Mouse (Mus musculus) hindbrain, embryonic 15.5 days (tissue): ENCODE results near the gene Alg11. TPM values are rescaled to one million over a fixed set of nuclear protein-coding genes. Genes with fewer than 3 reads are reported as not detected.

ENCODE experiments used
- ATAC-seq: fragments of 200-750 bp; cut with Nextera tagmentation; 2 replicates; pipeline ENCODE4 v1.8.0; 2017; ENCODE audit warnings: low read depth, moderate number of reproducible peaks, moderate TSS enrichment; ENCODE audit not compliant: low FRiP score
- H3K27ac ChIP-seq: fragments of 300-500 bp; sonication (generic); replicated peaks from 2 replicates; pipeline ENCODE4 v1.5.1; 2015; ENCODE audit warnings: mild to moderate bottlenecking, inconsistent platforms
- H3K27me3 ChIP-seq: fragments of 300-500 bp; sonication (generic); 2 replicates; pipeline ENCODE4 v1.6.1; 2015; ENCODE audit warnings: control low read depth, inconsistent platforms
- H3K36me3 ChIP-seq: fragments of 300-500 bp; sonication (generic); 2 replicates; pipeline ENCODE4 v1.6.1; 2015; ENCODE audit warnings: control low read depth, inconsistent platforms
- H3K4me1 ChIP-seq: fragments of 300-500 bp; sonication (generic); replicated peaks from 2 replicates; pipeline ENCODE4 v1.6.1; 2015; ENCODE audit warnings: control low read depth, inconsistent platforms
- H3K4me2 ChIP-seq: fragments of 300-500 bp; sonication (generic); 2 replicates; pipeline ENCODE4 v1.6.1; 2015; ENCODE audit warnings: moderate library complexity, mild to moderate bottlenecking, inconsistent platforms
- H3K4me3 ChIP-seq: fragments of 300-500 bp; sonication (generic); 2 replicates; pipeline ENCODE4 v1.5.1; 2015; ENCODE audit warnings: mild to moderate bottlenecking, inconsistent platforms
- H3K9ac ChIP-seq: fragments of 300-500 bp; sonication (generic); 2 replicates; pipeline ENCODE4 v1.6.1; 2015; ENCODE audit warnings: inconsistent platforms
- H3K9me3 ChIP-seq: fragments of 300-500 bp; sonication (generic); 2 replicates; pipeline ENCODE4 v1.6.1; 2016; ENCODE audit warnings: control low read depth, inconsistent platforms
- WGBS: fragments of 180-500 bp; shearing (Covaris S2); methylation state at CpG from one replicate; pipeline ENCODE4 v1.1.7; 2015; 5-methylcytosine and 5-hydroxymethylcytosine counted together
- polyA plus RNA-seq: library from polyadenylated mRNA; unstranded; fragments of >200 nt; fragmentation: Nextera tagmentation; extraction: Ambion mirVana; gene quantifications from 2 replicates; pipeline ENCODE4 v1.2.1, GENCODE M21; 2015

Gene Alg11
- polyA plus RNA-seq, result 37.9 and 40.9 TPM in 2 replicates

DNA sequence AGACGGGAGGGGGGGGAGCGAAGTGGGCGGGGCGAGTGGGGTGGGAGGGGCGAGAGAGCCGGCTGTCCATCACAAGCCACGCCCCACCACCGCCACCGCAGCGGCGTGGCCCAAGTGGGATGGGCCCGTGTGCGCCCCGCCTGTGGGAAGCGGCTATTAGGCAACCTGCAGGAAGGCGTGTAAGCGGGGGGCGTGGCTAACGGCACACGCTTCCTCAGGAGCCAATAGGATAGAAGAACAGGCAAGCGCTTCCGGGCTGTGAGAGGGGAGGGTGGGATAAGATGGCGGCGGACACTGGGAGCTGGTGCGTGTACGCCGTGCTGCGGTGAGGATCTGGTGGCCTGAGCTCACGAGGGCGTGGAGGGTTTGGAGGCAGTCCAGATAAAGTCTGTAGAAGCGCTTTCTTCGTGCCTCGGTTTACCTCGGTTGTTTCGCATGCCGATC, at the start of gene Alg11:
Gene Alg11, plus strand, starts transcription at position 276 of the 444 bp plus-strand sequence.
- peak; percentile 100 for ATAC-seq
- peak within 1 kb of the TSS; percentile 55 for H3K9ac ChIP-seq
- H3K4me2 ChIP-seq, result peak within 1 kb of the TSS; percentile 92
- H3K27me3 ChIP-seq, result peaks cover 9% of the 10 kb centered on the region
- peaks cover 20% of the 10 kb centered on the region for H3K36me3 ChIP-seq
- H3K9me3 ChIP-seq, result no peaks in the 10 kb centered on the region
- H3K4me3 ChIP-seq, result peak within 1 kb of the TSS; percentile 82
- WGBS, result under 1% methylated on average over 35 of the region's 36 CpGs
- H3K4me1 ChIP-seq, result peaks cover 10% of the 10 kb centered on the region
- peak within 1 kb of the TSS; percentile 18; the same call in 1 of the 2 replicates for H3K27ac ChIP-seq

DNA sequence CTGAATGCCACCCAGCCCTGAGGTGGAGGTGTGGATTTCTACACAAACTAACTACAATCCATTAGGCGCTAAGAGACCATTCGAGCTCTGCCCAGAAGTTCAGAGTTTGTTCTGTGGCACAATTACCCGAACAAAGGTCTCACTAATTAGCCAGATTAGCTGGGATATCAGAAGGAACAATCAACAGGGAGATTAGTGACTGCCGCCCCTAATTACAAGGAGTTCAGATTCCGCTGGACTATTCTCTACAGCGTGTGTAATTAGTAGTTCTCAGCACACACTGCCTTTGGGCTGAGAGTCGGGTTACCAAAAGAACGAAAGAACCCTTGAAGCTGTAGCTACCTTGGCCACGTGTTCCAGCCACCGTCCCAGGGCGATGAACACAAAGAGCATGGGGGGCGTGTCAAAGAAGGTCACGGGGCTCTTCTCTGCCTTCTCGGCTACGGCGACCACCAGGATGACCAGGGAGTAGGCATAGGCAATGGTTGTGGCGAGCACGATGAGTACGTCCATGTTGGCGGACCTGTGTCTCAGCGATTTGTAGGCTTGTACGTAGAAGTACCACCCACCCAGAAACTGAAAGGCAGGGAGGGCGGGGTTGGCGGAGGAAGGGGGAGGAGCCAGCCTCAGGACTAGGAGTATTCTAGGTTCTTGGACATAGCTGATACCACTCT, 47.4 kb upstream of the Alg11 start:
- Histone ChIP-seq H3K36me3 (no peaks in the 10 kb centered on the region), H3K27ac (no peak overlapping the region), H3K9ac (no peak overlapping the region), H3K9me3 (no peaks in the 10 kb centered on the region), H3K4me1 (no peaks in the 10 kb centered on the region), H3K4me2 (no peak overlapping the region), H3K27me3 (no peaks in the 10 kb centered on the region), H3K4me3 (no peak overlapping the region)
- 89% methylated on average over 24 of the region's 24 CpGs for WGBS
- no peak for ATAC-seq

DNA sequence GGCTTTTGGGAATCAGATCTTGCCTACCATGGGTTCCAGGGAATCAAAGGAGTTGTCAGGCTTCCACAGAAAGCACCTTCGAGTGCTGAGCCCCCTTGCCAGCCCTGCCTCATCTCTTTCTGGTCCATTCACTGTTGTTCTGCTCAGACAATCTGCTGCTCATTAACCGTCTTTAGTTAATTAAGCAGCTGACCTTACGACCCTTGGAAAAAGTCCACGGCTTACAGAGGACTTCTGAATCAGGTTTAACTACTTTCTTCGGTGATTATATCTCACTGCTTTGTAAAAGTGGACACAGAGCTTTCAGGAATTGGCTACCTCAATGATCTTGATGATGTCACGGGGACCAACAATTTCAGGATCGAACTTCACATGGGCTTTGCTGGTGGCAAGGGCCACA, 42.8 kb upstream of the Alg11 start:
- H3K9me3 ChIP-seq, result no peaks in the 10 kb centered on the region
- no peak for ATAC-seq
- WGBS, result 71% methylated on average over 7 of the region's 7 CpGs

DNA sequence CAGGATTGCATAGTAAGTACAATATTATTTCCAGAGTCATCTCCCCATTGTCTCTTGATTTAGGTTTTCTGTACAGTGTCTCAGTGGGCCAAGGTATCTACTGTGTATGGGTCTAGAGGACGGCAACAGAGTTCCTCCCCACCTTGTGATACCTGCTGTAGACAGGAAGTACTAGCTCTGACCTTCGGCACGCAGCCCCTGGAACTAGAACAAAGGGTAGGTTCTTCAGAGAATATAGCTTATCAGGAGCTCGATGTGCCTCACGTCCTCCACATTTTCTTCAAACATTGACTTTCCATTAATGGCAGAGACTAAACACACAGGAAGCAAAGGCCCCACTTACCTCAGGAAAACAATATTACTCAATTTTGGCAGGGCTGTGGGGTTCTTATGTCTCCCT, 41.0 kb upstream of the Alg11 start:
- H3K36me3 ChIP-seq, result no peaks in the 10 kb centered on the region
- no peaks in the 10 kb centered on the region for H3K4me1 ChIP-seq
- no peaks in the 10 kb centered on the region for H3K9me3 ChIP-seq
- no peak overlapping the region for H3K4me3 ChIP-seq
- H3K9ac ChIP-seq, result no peak overlapping the region
- WGBS, result 94% methylated on average over 5 of the region's 5 CpGs
- no peak overlapping the region for H3K4me2 ChIP-seq
- no peak overlapping the region for H3K27ac ChIP-seq
- no peak for ATAC-seq
- H3K27me3 ChIP-seq, result no peaks in the 10 kb centered on the region

More for the DNA sequence above, 42.8 kb upstream of the Alg11 start:
- Histone ChIP-seq H3K9ac (no peak overlapping the region), H3K4me1 (no peaks in the 10 kb centered on the region), H3K4me3 (no peak overlapping the region), H3K27me3 (no peaks in the 10 kb centered on the region), H3K27ac (no peak overlapping the region), H3K36me3 (no peaks in the 10 kb centered on the region), H3K4me2 (no peak overlapping the region)

DNA sequence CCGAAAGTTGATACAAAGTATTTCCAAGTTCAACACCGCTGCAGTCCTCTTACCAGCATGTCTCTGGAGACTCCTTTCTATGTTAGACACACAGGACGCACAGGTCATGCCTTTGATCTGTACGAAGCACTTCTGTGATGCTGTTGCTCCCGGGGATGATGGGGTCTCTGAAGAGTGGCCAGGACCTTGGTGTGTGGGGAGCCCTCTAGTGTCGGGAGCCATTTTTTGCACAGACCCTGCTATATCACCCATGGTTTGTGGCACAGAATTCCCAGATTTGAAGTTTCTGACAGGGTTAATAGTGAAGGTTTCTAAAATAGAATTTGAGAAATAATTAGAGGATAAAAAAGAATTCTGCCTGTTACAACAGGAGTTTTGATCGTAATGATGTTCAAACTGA, 38.3 kb upstream of the Alg11 start:
- 63% methylated on average over 7 of the region's 7 CpGs for WGBS

DNA sequence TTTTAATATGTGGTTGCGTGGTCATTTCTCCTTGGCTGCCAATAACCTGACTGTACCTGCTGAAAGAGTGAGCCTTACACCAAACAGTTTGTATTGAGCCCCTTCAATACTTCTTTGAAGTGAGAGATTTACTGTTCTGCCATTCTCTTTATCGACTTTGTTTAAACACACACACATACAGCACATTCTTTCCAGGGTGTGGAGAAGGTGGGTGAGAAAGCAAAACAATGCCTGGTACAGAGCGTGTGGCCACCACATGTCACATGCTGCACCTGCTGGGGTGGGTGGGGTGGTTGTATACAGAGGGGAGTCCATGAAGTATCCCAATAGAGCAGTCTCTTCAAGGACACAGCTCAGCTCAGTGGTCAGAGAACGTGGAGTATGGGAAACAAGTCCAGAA, 35.3 kb upstream of the Alg11 start:
- Histone ChIP-seq H3K9ac (no peak overlapping the region), H3K9me3 (no peaks in the 10 kb centered on the region), H3K36me3 (no peaks in the 10 kb centered on the region), H3K4me3 (no peak overlapping the region), H3K27ac (no peak overlapping the region), H3K4me2 (no peak overlapping the region), H3K27me3 (no peaks in the 10 kb centered on the region), H3K4me1 (no peaks in the 10 kb centered on the region)
- 79% methylated on average over 4 of the region's 4 CpGs for WGBS
- no peak for ATAC-seq

More for the DNA sequence above, 38.3 kb upstream of the Alg11 start:
- Histone ChIP-seq H3K27me3 (no peaks in the 10 kb centered on the region), H3K9ac (no peak overlapping the region), H3K9me3 (no peaks in the 10 kb centered on the region), H3K4me2 (no peak overlapping the region), H3K4me3 (no peak overlapping the region), H3K27ac (no peak overlapping the region), H3K4me1 (no peaks in the 10 kb centered on the region), H3K36me3 (no peaks in the 10 kb centered on the region)
- no peak for ATAC-seq

DNA sequence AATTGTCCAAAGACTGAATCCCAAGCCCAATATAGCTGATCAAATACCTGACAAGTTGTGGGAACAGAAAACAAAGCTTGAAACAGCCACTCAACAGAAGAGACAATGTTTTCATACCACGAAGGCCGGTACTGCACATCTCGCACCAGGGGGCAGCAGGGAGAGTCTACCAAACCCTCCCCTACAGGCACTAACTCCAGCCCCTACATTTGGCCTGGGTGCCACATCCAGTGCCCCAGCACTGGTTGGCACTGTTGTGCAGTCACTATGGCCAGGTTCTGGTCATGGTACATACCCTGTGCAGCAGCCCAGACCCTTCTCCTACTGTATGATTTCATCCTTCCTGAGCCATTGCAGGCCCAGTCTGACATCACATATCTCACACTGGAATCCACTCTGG, 31.5 kb upstream of the Alg11 start:
- no peaks in the 10 kb centered on the region for H3K9me3 ChIP-seq
- no peak overlapping the region for H3K4me2 ChIP-seq
- WGBS, result 91% methylated on average over 3 of the region's 3 CpGs
- no peak overlapping the region for H3K4me3 ChIP-seq
- no peak overlapping the region for H3K27ac ChIP-seq
- H3K4me1 ChIP-seq, result no peaks in the 10 kb centered on the region
- no peaks in the 10 kb centered on the region for H3K36me3 ChIP-seq
- ATAC-seq, result no peak
- no peaks in the 10 kb centered on the region for H3K27me3 ChIP-seq
- no peak overlapping the region for H3K9ac ChIP-seq

DNA sequence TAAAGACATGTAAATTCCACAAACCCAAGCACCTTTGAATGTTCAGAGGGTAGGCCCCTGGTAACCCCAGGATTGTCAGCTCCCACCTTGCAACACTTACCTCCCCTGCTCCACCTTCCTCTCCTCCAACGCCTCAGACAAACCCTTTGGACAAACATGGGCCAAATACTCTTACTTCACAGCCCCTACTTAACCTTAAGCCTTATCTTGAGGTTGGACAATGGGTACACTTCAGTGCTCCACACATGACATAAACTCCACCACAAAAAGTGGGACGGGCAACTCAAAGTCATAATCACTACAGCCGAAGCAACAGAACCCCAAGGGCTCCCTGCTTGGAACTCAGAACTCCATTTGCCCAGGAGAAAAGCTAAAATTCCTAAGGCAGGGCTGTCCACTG, 29.5 kb upstream of the Alg11 start:
- no peak for ATAC-seq
- H3K9me3 ChIP-seq, result no peaks in the 10 kb centered on the region
- H3K4me2 ChIP-seq, result no peak overlapping the region
- H3K9ac ChIP-seq, result no peak overlapping the region
- no peak overlapping the region for H3K27ac ChIP-seq
- 91% methylated on average over 3 of the region's 3 CpGs for WGBS
- H3K4me3 ChIP-seq, result no peak overlapping the region
- no peaks in the 10 kb centered on the region for H3K27me3 ChIP-seq
- no peaks in the 10 kb centered on the region for H3K4me1 ChIP-seq
- no peaks in the 10 kb centered on the region for H3K36me3 ChIP-seq

DNA sequence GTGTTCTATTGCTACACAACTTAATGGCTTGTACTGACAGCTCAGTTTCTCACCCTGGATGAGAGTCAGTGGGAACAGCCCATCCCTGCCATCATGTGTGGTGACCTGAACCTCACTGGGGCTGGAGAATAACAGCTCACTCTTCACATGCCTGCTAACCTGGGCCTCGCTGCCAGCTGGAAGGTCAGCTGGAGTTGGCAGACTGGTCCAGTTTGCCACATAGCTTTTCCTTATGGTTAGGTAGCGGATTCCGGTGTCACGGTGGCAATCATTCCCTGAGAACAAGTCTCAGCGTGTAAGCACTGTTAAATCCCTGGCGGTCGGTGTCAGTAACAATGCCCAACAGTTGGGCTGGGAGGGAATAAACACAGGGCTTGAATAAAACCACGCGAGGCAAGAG, 24.4 kb upstream of the Alg11 start:
- H3K9ac ChIP-seq, result no peak overlapping the region
- no peaks in the 10 kb centered on the region for H3K9me3 ChIP-seq
- H3K27ac ChIP-seq, result no peak overlapping the region
- H3K4me3 ChIP-seq, result no peak overlapping the region
- no peak overlapping the region for H3K4me2 ChIP-seq
- no peaks in the 10 kb centered on the region for H3K27me3 ChIP-seq
- no peaks in the 10 kb centered on the region for H3K36me3 ChIP-seq
- 87% methylated on average over 9 of the region's 9 CpGs for WGBS
- ATAC-seq, result no peak
- H3K4me1 ChIP-seq, result peaks cover 7% of the 10 kb centered on the region; the same call in 1 of the 2 replicates

DNA sequence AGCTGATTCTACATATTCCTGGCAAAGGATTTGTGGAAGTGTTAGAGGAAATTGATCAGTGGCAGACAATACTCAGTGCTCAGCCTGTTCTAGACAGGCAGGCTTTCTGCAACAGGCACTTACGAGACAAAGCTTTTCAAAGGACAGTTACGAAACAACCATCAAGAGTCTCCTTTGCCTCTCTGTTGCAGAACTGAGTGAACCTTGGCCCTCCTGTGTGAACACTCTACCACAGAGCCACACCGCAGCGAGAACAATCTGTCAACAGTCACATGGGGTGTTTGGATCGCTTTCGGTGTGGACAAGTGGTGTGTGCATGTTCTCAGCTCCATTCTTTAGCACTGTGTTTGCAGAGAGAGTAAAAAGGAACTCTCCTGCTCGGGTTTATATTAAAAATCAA, 23.5 kb upstream of the Alg11 start:
- no peak overlapping the region for H3K4me3 ChIP-seq
- H3K9ac ChIP-seq, result no peak overlapping the region
- ATAC-seq, result no peak
- H3K27ac ChIP-seq, result no peak overlapping the region
- H3K4me2 ChIP-seq, result no peak overlapping the region
- H3K27me3 ChIP-seq, result no peaks in the 10 kb centered on the region
- no peaks in the 10 kb centered on the region for H3K36me3 ChIP-seq
- no peaks in the 10 kb centered on the region for H3K9me3 ChIP-seq
- 80% methylated on average over 7 of the region's 7 CpGs for WGBS
- H3K4me1 ChIP-seq, result peaks cover 7% of the 10 kb centered on the region; the same call in 1 of the 2 replicates

DNA sequence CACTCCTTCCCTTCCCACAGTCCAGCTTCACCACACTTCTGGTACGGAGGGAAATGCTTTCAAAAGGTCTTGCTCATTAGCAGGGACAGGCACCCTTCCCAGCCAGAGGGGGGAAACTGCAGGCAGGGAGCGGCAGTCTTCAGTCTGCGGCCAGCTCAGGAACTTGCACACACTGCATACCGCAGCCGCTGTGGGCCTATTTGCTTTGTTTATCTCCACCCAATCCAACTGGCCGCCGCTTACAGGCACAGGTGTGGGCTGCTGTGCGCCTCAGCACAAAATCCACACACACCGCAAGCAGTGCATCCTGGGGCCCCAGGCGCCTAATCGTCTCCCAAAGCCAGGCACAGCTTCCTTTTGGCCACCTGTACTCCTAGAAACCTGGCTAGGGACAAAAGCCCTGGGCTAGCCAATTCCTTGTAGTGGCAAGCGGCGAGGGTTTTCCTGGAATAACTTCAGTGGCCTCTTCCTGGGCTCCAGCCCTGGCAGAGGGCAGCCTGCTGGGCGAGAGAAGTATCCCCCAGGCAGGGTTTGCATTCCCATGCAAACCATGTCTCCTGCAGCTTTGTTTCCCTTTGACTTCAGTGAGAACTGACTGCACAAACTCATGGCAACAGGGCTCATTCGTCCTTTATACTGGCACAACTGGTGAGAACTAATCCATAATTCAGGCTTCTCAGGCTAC, 20.9 kb upstream of the Alg11 start:
- 14% methylated on average over 15 of the region's 15 CpGs for WGBS
- peak overlapping the region; percentile 38 for H3K4me2 ChIP-seq
- peaks cover 7% of the 10 kb centered on the region; the same call in 1 of the 2 replicates for H3K4me1 ChIP-seq
- no peaks in the 10 kb centered on the region for H3K36me3 ChIP-seq
- no peak overlapping the region for H3K9ac ChIP-seq
- H3K9me3 ChIP-seq, result no peaks in the 10 kb centered on the region
- peak overlapping the region; percentile 7; the same call in 1 of the 2 replicates for H3K4me3 ChIP-seq
- H3K27me3 ChIP-seq, result no peaks in the 10 kb centered on the region
- peak overlapping the region; percentile 61 for H3K27ac ChIP-seq
- ATAC-seq, result peak; percentile 65

DNA sequence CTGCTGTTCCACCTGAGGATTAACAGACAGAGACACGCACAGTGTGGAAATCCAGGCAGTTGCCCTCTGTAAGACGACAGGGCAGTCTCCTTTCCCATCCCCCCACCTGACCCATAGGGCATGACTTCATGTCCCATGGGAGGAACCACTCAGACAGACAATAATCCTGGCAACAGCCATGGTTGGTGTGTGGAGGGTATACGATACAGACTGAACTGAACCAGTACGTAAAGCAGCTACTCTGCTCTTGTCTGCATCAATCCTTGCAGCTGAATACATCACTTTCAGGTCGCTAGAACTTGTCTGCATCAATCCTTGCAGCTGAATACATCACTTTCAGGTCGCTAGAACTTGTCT, 20.4 kb upstream of the Alg11 start:
- Histone ChIP-seq H3K9ac (no peak overlapping the region), H3K27ac (no peak overlapping the region), H3K4me1 (peaks cover 7% of the 10 kb centered on the region; the same call in 1 of the 2 replicates), H3K9me3 (no peaks in the 10 kb centered on the region), H3K27me3 (no peaks in the 10 kb centered on the region), H3K36me3 (no peaks in the 10 kb centered on the region), H3K4me2 (no peak overlapping the region), H3K4me3 (no peak overlapping the region)
- ATAC-seq, result no peak; the same call in 1 of the 2 replicates
- 28% methylated on average over 6 of the region's 6 CpGs for WGBS
